Mouse (Mus musculus) bone marrow macrophage, adult 2 months (primary cell): ENCODE measurements around the gene Adamts20. TPM values are rescaled to one million over a fixed set of nuclear protein-coding genes. Genes with fewer than 3 reads are reported as not detected.

ENCODE experiments used
- H3K27ac ChIP-seq: 2 replicates; pipeline ENCODE4 v1.5.1; 2012; ENCODE audit warnings: low read depth, low read length; ENCODE audit not compliant: insufficient read depth
- H3K4me1 ChIP-seq: 2 replicates; pipeline ENCODE4 v1.6.1; 2012; ENCODE audit warnings: low read length; ENCODE audit not compliant: control insufficient read depth, insufficient read depth
- H3K4me3 ChIP-seq: 2 replicates; pipeline ENCODE4 v1.5.1; 2012; ENCODE audit warnings: mild to moderate bottlenecking, low read length, moderate library complexity; ENCODE audit not compliant: insufficient read depth
- CTCF ChIP-seq: IDR thresholded peaks from 2 replicates; pipeline ENCODE4 v1.5.1; 2012; ENCODE audit warnings: low read depth, mild to moderate bottlenecking, low read length, moderate library complexity
- POLR2A ChIP-seq: IDR thresholded peaks from 2 replicates; pipeline ENCODE4 v1.6.1; 2012; ENCODE audit warnings: mild to moderate bottlenecking, low read depth, low read length, borderline replicate concordance
- polyA plus RNA-seq: library from polyadenylated mRNA; stranded (reverse); fragments of >200 nt; gene quantifications from 2 replicates; pipeline ENCODE4 v1.2.4, GENCODE M21; 2012; ENCODE audit not compliant: missing spikeins, insufficient read depth, insufficient read length

The Adamts20 gene
- polyA plus RNA-seq, 1 experiment = not detected

DNA sequence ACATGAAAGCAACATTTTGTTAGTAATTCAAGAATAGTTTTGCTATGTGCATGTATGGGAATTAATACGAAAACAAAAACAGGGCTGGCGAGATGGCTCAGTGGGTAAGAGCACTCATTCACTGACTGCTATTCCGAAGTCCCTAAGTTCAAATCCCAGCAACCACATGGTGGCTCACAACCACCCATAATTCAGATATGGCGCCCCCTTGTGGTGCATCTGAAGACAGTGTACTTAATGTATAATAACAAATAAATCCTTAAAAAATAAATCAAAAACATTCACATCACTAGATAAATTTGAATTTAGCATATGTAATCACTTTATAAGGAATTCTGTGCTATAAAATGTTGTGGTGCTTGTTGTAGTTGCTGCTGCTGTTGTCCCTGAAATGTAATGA is 225.6 kb downstream of the Adamts20 start:
- TF ChIP-seq CTCF (no peak), POLR2A (no peak)

DNA sequence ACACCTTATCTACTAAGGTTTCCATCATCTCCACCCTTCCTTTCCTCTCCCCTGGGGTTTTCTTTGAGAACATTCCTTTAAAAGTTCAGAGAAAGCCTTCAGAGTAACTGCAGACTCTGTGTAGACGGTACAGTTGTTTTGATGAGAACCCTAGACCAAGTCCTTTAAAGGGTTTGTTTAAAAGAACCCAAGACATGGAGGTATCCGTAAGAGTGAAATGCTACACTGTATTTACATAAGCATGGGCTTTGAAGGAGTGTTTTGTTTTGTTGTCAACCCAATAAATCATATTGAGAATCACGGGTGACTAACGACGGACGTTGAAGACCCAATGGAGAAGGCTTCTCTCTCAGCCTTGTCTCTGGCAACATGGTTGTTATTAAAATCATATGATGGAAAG is 226.1 kb downstream of the Adamts20 start:
- no peak overlapping the region for H3K27ac ChIP-seq
- H3K4me1 ChIP-seq = no peaks in the 10 kb centered on the region
- H3K4me3 ChIP-seq = no peak overlapping the region
- TF ChIP-seq CTCF (no peak), POLR2A (no peak)

More for the DNA sequence above, 225.6 kb downstream of the Adamts20 start:
- H3K27ac ChIP-seq = no peak overlapping the region
- H3K4me3 ChIP-seq = no peak overlapping the region
- H3K4me1 ChIP-seq = no peaks in the 10 kb centered on the region

DNA sequence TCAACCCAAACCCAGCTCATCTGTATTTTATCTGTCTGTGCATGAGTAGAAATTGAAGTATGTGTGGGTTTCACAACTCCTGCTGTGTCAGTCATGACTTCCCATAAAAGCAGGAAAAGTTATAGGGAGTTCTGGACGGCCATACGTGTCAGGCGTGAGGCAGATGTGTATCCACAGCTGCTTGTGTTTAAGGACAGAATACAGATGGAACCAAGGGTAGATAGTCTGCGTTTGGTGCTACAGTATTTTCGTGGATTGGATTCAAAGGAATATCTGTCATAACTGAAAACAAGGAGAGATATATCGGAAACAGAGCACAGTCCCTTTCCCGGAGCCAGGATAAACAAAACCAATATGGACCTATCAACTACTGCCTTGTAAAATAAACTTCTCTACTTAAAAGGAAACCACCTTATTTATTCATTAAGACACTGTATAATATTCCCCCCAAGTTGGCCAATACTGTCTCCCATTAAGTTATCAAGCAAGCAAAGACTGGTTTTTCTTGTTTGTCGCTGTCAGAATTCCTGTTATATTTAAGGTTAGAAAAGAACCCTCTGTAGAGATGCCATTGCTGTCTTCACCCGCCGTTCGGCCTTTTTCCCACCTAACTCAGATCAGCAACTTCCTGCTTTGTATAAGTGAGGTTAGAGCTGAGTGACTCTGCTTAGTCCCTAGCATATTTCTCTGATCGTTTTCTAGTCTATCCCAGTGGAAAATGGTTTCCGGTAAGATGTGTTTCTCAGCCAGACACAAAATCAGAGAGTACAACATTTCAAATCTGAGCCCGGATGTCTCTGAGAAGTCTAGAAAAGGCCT is 227.0 kb downstream of the Adamts20 start:
- no peak overlapping the region for H3K27ac ChIP-seq
- no peaks in the 10 kb centered on the region for H3K4me1 ChIP-seq
- TF ChIP-seq CTCF = no peak
- no peak for TF ChIP-seq POLR2A
- no peak overlapping the region for H3K4me3 ChIP-seq

DNA sequence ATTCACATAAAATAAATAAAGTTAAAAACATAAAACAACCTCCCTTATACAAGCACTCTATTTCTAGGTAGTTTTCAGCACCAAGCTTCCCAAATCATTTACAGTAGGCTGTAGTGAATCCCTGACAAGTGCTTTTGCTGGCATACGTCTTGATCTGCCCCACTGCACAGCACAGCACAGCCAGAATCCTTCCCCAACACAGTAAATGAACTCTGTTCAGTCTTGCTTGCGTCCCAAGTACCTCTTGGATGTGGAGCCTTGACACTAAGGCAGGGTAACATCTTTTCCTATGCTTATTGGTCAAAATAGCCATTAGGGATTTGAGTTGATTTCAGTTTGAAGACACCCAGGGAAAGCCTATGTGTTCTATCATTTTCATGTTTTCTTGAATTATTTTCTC is 228.5 kb downstream of the Adamts20 start:
- no peak overlapping the region for H3K4me3 ChIP-seq
- H3K4me1 ChIP-seq = no peaks in the 10 kb centered on the region
- H3K27ac ChIP-seq = no peak overlapping the region
- TF ChIP-seq POLR2A (no peak), CTCF (no peak)

- Histone ChIP-seq H3K4me1 (no peaks in the 10 kb centered on the region), H3K27ac (no peak overlapping the region), H3K4me3 (no peak overlapping the region)
- TF ChIP-seq POLR2A = no peak
- no peak for TF ChIP-seq CTCF
Measured at GRCm38 (mm10) chr15:94236121-94236520, 229.1 kb downstream of the Adamts20 start.

- Histone ChIP-seq H3K4me1 (no peaks in the 10 kb centered on the region), H3K27ac (no peak overlapping the region), H3K4me3 (no peak overlapping the region)
- TF ChIP-seq CTCF (no peak), POLR2A (no peak)
Measured at GRCm38 (mm10) chr15:94235190-94235589, 230.0 kb downstream of the Adamts20 start.

GRCm38 (mm10) chr15:94231246-94231645 is 234.0 kb downstream of the Adamts20 start:
- no peaks in the 10 kb centered on the region for H3K4me1 ChIP-seq
- H3K4me3 ChIP-seq = no peak overlapping the region
- no peak for TF ChIP-seq CTCF
- TF ChIP-seq POLR2A = no peak
- no peak overlapping the region for H3K27ac ChIP-seq

DNA sequence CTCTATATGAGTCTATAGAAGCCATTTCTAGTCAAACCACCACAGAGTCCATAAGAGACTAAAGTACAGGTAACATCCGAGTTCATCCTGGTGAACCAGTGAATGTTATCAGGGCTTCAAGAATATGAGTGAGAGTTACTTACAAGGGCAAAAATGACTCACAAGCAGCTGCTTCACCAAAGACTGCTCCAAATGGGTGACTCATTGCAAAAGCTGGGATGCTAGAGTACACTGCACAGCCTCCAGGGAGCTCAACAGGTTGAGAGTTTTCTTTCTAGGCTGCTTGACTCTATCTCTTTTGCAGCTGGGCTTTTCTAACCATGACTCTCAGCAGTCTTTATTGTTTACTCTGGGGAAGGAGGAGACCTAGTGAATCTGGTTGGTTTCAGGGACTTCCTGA is 237.8 kb downstream of the Adamts20 start:
- no peaks in the 10 kb centered on the region for H3K4me1 ChIP-seq
- H3K4me3 ChIP-seq = no peak overlapping the region
- H3K27ac ChIP-seq = no peak overlapping the region
- no peak for TF ChIP-seq POLR2A
- TF ChIP-seq CTCF = no peak

GRCm38 (mm10) chr15:94223101-94223500 is 242.1 kb downstream of the Adamts20 start:
- TF ChIP-seq POLR2A (no peak), CTCF (no peak)
- no peak overlapping the region for H3K4me3 ChIP-seq
- no peaks in the 10 kb centered on the region for H3K4me1 ChIP-seq
- H3K27ac ChIP-seq = no peak overlapping the region

- Histone ChIP-seq H3K4me1 (no peaks in the 10 kb centered on the region), H3K4me3 (no peak overlapping the region)
- TF ChIP-seq POLR2A (no peak), CTCF (no peak)
Measured at GRCm38 (mm10) chr15:94220686-94221085, 244.5 kb downstream of the Adamts20 start.

More at GRCm38 (mm10) chr15:94220686-94221085, 244.5 kb downstream of the Adamts20 start:
- no peak overlapping the region for H3K27ac ChIP-seq

Other genes with a start within 250 kb of the Adamts20 start
- 2.1 and 3.2 TPM in 2 replicates for gene Pus7l, start 78.1 kb upstream of the Adamts20 start, polyA plus RNA-seq
- gene Irak4, start 78.2 kb upstream of the Adamts20 start, polyA plus RNA-seq = 45.1 and 46.4 TPM in 2 replicates
- 109 and 114 TPM in 2 replicates for gene Twf1, start 124.5 kb upstream of the Adamts20 start, polyA plus RNA-seq
- 0.54 and 0.79 TPM in 2 replicates for gene Tmem117, start 163.8 kb upstream of the Adamts20 start, polyA plus RNA-seq